Mouse (Mus musculus) small intestine, adult 2 months (tissue): Measurements from ENCODE around the gene Pnmal2.
"Not testable (repeated sequence)": the region's sequence is repeated elsewhere in the genome, so short reads cannot be mapped to it uniquely, and the experiment has no call there.

Experiments
- CTCF ChIP-seq: fragments of 200-500 bp; IDR thresholded peaks from 2 replicates; pipeline ENCODE4 v1.5.1; 2012; ENCODE audit warnings: low read depth, mild to moderate bottlenecking, control low read depth, inconsistent platforms, low read length, moderate library complexity, mixed read lengths; ENCODE audit not compliant: insufficient replicate concordance, insufficient read length; ENCODE audit errors: extremely low read depth
- POLR2A ChIP-seq: fragments of 200-500 bp; IDR thresholded peaks from 2 replicates; pipeline ENCODE4 v1.6.1; 2012; ENCODE audit warnings: low read depth, mild to moderate bottlenecking, control low read depth, inconsistent platforms, low read length, moderate library complexity

DNA sequence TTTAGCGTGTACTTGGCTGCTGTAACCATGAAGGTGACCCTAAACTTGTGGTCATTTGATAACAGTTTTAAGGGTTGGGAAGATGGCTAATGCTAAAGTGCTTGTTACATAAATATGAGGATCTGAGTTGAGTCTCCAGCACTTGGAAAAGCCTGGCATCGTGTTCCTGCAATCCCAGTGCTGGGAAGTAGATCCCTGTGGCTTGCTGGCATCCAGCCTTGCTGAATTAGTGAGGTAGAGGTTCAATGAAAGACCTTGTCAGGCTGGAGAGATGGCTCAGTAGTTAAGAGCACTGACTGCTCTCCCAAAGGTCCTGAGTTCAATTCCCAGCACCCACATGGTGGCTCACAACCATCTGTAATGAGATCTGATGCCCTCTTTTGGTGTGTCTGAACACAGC is 9.3 kb downstream of the Pnmal2 start:
- not testable (repeated sequence) for TF ChIP-seq POLR2A, CTCF
